Mouse (Mus musculus) urinary bladder, postnatal 14 days (tissue): ENCODE results near the gene Ssu72.
"Not testable (repeated sequence)": the region's sequence is repeated elsewhere in the genome, so short reads cannot be mapped to it uniquely, and the experiment has no call there.

ENCODE experiments used
- DNase-seq: peaks from one replicate; pipeline ENCODE4 v3.0.0; 2021; ENCODE audit warnings: low spot score

Gene Ssu72

DNA sequence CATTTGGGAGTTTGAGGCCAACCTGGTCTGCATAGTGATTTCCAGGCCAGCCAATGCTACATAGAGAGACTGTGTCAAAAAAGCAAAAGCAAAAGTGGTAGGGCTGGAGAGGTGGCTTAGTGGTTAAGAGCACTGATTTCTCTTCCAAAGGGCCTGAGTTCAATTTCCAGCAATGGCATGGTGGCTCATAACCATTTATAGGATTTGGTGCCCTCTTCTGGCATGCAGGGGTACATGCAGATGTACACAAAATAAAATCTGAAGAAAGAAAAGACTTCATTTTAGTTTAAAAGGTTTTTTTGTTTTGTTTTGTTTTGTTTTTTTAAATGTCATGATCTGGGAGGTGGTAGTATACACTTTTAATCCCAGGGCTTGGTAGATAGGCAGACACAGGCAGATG, 4.2 kb upstream of the Ssu72 start:
- no peak for DNase-seq

DNA sequence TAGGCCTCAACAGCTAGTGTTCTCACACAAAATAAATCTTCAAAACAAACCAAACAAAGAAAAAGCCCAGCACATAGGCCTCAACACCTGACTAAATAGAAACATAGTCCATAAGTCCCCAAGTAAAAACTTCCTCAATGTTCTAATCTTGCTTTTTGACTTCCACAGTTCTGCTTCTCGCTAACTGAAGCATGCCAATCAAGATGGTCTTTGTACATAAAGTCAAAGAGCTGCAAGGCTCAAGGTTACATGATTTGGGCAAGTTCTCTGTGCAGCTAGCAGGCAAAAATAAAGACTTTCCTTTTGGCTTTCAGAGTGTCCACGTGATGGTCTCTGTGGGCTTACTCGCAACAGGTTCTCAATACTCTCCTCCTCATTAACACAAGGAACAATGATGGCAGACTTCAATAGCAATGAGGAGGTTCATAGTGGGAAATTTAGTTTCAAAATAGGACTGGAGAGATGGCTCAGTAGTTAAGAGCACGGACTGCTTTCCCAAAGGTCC, 1.1 kb upstream of the Ssu72 start:
- DNase-seq, result no peak

DNA sequence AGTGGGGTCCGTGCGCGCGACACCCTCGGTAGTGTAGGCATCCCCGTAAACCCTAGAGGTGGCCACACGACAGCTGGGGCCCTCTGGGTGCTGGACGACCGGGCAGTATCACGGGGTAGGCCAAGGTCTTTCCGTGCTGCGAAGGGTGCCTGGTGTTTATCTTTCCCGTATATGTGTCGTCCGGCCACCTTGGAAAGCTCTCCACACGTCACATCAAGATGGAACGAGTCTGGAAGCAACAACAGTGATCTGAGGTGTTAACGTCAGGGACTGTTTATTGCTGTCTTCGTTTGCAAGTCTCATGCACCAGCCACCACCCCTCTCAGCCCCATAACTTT, 961 bp downstream of the Ssu72 start:
- DNase-seq, result no peak

DNA sequence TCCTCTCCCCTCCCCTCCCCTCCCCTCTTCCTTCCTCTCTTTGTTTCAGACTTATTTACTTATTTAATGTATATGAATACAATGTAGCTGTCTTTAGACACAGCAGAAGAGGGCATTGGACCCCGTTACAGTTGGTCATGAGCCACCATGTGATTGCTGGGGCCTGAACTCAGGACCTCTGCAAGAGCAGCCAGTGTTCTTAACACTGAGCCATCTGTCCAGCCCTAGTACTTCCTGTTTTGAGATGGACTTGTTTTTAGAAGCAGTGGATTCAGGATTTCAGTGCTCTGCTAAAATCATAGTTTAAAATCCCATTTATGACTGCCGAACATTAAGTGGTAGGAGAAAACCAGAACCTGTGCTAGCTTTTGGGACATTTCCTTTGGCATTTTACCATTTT, 4.0 kb downstream of the Ssu72 start:
- no peak for DNase-seq

DNA sequence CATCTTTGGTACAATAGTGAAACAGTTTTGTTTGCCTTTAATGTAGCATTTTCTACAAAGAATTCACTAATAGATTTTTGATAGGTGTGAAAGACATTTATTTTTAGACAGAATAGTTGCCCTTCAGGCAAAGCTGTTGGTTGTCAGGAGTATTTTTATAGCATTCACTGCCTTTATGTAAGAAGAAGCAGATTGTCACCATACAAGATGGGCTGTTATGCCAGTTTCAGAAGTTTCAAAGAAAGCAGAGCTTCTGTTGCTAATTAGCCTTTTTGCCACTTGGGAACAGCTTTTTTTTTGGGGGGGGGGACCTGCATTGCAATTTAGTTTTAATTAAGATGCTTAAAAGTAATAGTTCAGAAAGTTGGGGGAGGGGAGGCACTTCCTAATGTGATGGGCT, 4.4 kb downstream of the Ssu72 start:
- DNase-seq, result no peak

DNA sequence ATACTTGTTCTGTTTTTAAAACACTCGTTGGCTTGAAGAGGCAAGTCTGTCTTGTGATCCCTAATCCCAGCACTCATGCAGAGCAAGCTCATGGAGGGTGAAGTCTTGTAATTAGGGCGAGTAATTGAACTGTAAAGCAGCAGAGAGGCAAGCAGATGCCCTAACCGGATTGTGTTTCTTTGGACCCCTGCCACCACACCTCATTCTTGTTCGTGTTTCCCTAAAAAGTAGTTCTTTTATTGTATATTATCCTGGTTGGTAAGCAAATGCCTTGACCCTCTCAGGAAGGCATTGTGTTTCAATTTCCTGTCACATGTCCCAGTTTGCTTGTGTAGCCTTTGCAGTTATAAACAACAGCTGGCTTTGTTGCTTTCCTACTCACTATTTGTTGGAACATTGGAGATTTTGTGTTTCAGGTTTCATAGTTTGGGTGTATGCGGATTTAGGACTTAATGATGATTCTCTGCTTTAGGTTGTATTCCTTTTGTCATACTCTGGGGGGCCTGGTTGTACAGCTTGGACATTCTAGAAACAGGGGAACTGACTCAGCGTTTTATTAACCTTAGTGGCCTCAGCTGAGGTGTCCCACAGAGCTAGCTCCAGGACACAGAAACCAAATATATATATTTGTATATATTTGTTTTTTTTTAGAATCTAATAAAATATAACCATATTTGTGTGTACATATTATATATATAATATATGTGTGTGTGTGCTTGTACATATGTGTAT, 6.1 kb downstream of the Ssu72 start:
- no peak for DNase-seq

DNA sequence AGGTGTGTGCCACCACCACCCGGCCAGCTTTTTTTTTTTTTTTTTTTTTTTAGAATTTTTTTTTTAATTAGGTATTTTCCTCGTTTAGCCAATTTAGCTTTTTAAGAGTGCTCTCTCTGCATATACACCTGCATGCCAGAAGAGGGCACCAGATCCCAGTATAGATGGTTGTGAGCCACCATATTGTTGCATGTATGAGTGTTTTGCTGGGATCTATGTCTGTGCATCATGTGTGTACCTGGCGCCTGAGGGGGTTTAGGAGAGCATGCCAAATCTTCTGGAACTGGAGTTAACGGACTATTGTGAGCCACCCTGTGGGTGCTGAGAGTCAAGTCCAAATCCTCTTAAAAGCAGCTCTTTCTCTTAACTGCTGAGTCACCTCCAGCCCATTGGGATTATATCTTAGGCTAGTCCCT, 17.1 kb downstream of the Ssu72 start:
- DNase-seq, result no peak

DNA sequence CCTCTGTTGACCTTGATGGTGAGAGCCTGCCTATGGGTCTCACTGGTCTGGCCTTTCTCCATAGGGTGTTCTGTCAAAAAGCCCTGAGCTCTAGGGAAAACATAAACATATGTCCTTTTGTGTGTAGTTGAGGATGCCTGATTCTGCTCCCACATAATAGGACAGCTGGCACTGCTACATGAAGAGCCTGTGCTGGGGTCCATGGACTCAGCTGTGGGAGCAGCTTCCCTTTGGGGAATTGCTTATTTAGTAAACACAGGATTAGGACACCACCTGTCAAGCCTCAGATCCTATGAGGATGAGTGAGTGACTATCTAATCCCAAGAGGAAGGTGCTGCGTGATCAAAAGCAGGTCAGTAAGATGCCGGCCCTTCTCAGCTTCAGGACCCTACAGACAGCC, 23.4 kb downstream of the Ssu72 start:
- no peak for DNase-seq

DNA sequence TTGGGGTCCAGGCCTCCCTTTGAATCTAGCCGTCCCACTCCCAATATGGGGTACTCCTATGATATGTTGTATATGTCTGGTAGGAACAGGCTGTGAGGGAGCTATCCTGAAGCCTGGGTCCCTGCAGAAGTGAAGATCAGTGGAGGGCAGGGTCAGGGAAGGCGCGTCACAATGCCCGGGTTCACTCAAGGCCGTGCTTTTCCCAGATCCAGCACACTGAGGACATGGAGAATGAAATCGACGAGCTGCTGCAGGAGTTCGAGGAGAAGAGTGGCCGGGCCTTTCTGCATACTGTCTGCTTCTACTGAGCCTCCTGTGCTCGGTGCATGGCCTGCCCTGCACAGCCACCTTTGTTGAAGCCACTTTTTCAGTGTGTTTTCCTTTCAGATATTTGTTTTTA, 28.7 kb downstream of the Ssu72 start:
- no peak for DNase-seq

DNA sequence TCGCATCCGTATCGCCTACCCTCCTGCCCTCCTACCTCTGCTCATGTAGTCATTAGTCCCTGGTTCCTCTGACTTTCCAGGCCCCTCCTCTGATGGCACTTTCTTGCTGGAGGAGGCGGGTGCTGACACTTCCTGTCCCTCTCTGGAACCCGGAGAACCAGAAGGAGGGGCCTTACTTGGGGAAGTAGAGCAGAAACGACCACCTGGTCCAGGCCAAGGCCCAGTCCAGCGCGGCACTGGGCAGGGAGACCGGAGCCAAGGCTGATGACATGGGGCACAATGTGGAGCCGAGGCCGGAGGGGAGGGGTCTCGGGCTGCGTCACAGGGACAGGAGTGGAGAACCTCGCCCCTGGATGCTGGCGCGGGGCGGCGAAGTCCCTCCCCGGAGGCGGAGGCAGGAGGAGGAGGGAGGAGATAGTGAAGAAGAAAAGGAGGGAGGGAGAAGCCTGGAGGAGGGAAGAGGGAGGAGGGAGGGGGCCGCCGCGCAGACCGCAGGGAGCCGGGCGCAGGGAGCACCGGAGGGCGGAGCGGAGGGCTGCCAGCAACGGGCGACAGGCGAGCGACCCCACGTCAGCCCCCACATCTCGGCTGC, 29.8 kb downstream of the Ssu72 start, which contains the start of gene Tmem240:
TSS of gene Tmem240 (plus strand) at position 451 of the 592 bp plus-strand sequence.
- DNase-seq, result peak; percentile 90

DNA sequence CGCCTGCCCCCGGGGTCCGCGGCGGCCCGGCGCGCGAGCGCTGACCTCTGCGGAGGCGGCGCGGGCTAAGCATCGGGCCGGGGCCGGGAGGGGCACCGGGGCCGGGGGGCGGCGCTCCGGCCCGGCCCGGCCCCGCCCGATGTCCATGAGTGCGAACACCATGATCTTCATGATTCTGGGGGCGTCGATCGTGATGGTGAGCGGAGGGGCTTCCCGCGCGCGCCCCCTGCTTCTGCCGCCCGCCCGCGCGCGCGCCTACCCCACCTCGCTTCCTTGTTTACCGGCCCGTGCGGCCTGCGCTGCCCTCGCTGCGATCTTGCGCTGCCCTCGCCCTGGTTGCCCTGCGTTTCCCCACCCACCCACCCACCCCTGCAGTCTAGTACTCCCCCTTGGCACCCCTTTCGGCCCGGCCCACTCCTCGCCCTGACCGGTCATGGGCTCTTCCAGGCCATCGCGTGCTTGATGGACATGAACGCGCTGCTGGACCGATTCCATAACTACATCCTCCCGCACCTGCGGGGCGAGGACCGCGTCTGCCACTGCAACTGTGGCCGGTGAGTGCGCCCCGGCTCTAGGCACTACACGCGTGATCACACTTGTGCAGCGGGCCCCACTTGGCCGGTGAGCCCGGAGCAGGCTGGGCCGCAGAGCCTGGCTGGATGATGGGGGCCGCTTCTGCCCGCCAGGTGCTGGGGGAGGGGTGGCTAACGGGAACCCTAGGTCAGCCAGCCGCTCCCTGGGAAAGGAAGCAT, 30.5 kb downstream of the Ssu72 start:
- peak; percentile 29 for DNase-seq

DNA sequence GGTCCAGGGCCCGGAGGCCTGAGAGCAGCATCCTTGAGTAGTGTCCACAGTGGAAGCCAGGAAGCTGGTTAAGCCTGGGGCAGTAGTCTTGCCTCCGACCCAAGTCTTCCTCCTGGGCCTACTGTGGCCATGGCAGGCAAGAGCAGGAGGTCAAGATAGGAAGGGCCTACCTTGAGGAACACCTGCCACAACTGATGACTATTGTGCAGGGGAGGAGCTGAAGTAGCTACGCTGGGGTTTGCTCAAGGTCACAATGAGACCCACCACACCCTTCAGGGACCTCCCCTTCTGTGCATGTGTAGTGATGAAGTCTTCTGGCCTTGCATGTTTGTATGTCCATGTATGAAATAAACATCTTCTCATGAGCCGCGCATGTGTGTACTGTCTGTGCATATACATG, 31.2 kb downstream of the Ssu72 start:
- no peak for DNase-seq

DNA sequence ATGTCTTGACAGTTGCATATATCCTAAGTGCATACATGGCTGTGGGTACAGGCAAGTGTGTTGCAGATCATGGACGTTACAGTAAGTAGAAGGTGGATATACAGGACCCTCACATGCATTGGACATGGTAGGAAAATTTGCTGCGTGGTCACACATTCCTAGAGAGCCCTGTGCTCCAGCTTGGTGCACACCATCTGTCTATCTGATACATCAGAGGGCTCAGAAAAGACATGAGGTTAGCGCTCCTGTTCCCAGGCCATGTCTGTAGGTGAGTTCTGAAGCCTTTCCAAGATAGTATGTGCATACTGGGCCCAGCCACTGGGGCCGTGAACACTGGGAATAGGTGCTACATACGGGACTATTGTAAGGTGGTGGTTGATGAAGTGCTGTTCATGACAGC, 31.8 kb downstream of the Ssu72 start:
- no peak for DNase-seq

DNA sequence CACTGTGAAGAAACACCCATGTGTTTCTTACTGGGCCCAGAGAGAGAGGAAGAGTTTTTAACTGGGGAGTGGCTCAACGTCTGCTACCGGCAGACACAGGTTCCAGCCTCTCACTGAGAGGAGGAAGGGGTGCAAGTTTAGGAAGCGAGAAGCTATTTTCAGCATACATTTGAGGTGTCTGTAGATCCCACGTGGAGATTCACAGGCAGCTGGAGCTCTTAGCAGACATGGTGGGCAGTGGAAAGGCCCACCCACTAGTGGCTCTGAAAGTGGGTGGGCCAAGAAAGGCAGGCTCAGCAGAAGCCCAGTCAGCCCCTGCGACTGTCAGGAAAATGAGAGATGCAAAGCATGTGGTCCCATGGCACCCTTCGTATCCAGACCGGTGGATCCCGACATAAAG, 33.7 kb downstream of the Ssu72 start:
- no peak for DNase-seq

DNA sequence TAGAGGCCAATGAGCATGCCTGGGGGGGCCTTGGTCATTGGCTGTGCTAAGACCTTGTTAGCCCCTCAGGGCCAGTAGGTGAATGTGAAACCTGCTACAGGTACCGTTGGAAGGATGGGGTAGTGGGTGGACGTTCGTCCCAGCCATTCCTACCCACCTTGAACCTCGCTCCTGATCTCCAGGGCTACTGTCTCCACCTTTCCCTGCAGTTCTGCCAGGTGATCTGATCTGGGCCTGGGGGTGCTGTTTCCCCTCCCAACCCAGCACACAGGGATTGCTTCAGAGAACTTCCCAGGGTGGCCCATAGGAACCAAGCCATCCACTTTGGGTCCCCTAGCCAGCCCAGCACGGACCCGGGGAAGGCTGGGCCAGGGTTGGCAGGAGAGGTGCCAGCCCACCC, 34.6 kb downstream of the Ssu72 start:
- no peak for DNase-seq

DNA sequence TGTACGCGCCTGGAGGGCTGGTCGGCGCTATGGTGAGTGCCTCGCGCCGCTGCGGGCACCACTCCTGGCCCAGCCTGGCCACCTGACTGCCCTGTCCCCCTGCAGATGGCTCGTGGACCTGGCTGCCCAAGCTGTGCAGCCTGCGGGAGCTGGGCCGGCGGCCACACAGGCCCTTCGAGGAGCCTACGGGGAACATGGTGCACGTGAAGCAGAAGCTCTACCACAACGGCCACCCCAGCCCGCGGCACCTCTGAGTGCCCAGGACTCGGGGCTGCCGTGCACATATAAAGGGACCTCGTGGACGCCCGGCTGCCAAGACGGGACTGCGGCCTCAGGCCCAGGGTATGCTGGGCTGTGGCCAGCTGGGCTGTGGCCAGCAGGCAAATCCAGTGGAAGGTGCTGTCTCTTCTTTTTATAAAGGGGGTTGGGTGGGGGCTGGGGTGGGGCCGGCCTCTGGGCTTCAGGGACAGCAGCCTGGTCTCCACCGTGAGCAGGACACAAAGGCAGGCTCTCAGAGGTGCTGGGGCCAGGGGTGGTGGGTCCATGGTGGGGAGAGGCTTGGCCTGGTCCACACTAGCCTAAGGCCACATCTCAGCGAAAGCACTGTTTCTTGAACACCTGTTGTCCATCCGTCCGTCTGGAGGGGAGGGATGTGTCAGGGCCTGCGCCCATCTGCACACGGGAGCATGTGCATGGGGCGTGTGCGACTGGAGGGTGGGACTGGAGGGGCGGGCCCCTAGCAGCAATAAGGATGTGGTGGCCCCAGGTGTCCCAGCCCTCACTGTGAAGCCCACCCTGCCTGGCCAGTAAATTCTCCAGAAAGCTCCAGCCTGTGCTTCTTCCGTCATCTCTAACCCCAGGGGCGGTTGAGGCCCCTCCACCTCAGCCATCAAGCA, 35.4 kb downstream of the Ssu72 start:
- DNase-seq, result no peak

DNA sequence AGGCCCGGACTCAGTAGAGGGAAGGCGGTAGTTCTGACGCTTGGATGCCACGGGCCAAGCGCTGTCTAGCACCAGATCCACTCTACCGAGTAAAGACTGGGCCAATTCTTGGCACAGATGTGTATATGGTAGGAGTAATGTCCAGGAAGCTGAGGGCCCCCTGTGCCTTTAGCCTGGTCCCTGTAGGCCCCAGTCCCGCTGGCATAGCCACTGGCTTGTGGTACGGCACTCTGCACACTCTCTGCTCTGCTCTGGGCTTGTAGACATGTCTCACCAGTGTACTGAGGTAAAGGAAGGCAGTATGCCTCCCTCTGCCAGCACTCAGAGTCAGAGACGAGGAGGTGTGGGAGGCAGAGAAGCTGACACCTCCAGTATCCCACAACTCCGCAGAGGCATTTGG, 36.1 kb downstream of the Ssu72 start:
- not testable (repeated sequence) for DNase-seq

DNA sequence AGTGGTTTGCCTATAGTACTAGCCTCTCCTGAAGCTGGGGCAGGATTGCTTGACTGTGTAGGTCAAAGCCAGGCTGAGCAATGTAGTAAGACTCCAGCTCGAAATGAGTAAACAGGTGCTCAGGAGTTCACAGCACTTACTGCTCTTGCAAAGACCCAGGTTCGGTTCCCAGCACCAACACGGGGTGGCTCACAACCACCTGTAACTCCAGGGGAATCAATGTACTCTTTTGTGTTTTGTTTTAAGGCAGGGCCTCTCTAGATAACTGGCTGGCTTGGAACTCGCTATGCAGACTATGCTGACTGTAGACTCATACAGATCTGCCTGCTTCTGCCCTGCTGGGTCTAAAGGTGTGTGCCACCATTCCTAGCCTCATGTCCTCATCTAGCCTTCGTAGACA, 38.1 kb downstream of the Ssu72 start:
- DNase-seq, result no peak

DNA sequence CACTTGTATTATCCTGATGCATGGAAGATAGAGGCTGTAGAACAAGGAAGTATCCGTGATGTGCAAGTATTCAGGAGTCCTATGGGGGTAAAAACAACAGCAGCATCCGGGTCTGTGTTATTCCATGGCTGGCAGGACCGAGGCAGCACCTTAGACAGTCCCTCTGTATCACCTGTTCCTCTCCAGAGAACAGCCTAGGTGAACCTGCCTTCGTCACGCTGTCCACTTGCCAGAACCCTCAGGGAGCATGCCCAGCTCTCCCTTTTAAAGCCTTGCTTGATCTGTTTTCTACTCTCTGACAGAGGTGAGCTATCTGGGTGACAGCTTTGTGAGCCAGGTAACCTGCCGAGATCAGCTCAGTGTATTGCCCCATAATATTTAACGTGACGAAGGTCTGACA, 39.9 kb downstream of the Ssu72 start:
- DNase-seq, result no peak

DNA sequence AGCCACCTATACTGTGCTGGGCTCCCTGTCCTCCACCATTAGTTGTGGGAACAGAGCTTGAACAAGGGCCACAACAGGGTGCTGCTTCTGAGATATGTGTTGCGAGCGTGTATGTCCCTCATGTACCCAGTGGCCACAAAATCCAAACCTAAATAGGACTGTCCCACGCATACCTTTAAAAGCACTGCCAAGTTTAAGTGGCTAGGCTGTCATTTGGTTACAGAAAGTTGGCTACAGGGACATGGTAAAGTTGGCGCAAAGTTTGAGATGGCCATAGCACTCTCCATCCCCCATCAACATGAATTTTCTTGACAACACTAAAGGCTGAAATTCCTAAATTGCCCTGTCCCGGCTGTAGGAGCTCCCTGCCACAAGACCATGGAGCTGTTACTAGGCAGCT, 40.5 kb downstream of the Ssu72 start:
- no peak for DNase-seq

DNA sequence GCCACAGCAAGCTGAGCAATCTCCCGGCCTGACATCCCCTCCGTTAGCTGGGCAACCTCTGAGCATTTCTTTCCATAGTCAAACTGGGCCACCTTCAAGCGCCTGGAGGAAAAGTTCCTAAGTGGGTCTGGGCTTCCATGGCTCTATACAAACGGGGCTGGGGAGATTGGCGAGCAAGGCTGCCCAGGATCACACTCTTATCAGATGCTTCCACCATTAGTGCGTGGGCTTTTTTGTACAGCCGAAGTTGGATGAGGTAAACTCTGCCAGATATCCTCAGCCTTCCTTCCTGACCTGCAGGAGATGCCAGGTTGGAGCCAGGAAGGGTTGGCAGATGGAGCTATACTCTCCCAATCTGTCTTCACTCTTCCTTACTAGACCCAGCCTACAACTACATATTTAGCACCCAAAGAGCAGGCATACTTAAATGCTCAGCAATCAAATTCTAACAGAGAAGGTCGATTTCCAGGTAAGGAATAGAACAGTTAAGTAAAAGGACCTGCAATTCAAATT, 41.5 kb downstream of the Ssu72 start:
- DNase-seq, result no peak
